Mouse (Mus musculus): ENCODE results near the gene Itgb2. TPM values are rescaled to one million over a fixed set of nuclear protein-coding genes. Genes with fewer than 3 reads are reported as not detected.

Gene Itgb2
- polyA plus RNA-seq, 1 experiment from 2014 or later, result 1.5 TPM

Other genes with a start within 250 kb of the Itgb2 start
- gene Adarb1, start 112.0 kb upstream of the Itgb2 start, polyA plus RNA-seq (2014; fragmentation: Nextera tagmentation; extraction: Ambion mirVana), result 13.4 and 15.4 TPM in 2 replicates
- gene Fam207a, start 14.5 kb upstream of the Itgb2 start, polyA plus RNA-seq (2014; fragmentation: Nextera tagmentation; extraction: Ambion mirVana), result 23.0 TPM in 2 replicates
- 128 and 133 TPM in 2 replicates for gene Pttg1ip, start 51.5 kb downstream of the Itgb2 start, polyA plus RNA-seq (2014; fragmentation: Nextera tagmentation; extraction: Ambion mirVana)
- gene Sumo3, start 75.8 kb downstream of the Itgb2 start, polyA plus RNA-seq (2014; fragmentation: Nextera tagmentation; extraction: Ambion mirVana), result 144 and 156 TPM in 2 replicates
- gene Gm49325, start 75.9 kb downstream of the Itgb2 start, polyA plus RNA-seq (2014; fragmentation: Nextera tagmentation; extraction: Ambion mirVana), result 2.9 TPM in 1 of 2 replicates, not detected in the other
- gene Ube2g2, start 92.0 kb downstream of the Itgb2 start, polyA plus RNA-seq (2014; fragmentation: Nextera tagmentation; extraction: Ambion mirVana), result 50.4 and 53.0 TPM in 2 replicates
- 0.09 TPM in 1 of 2 replicates, not detected in the other for gene Tspear, start 156.3 kb downstream of the Itgb2 start, polyA plus RNA-seq (2014; fragmentation: Nextera tagmentation; extraction: Ambion mirVana)
- not detected in 2 replicates for gene Gm19402, start 160.5 kb downstream of the Itgb2 start, polyA plus RNA-seq (2014; fragmentation: Nextera tagmentation; extraction: Ambion mirVana)
- gene Gm9508, start 167.0 kb downstream of the Itgb2 start, polyA plus RNA-seq (2014; fragmentation: Nextera tagmentation; extraction: Ambion mirVana), result not detected in 2 replicates
- gene Gm10272, start 176.4 kb downstream of the Itgb2 start, polyA plus RNA-seq (2014; fragmentation: Nextera tagmentation; extraction: Ambion mirVana), result not detected in 2 replicates
- gene Gm10024, start 181.2 kb downstream of the Itgb2 start, polyA plus RNA-seq (2014; fragmentation: Nextera tagmentation; extraction: Ambion mirVana), result not detected in 2 replicates
- gene Gm10142, start 185.6 kb downstream of the Itgb2 start, polyA plus RNA-seq (2014; fragmentation: Nextera tagmentation; extraction: Ambion mirVana), result not detected in 2 replicates
- gene Krtap12-1, start 190.3 kb downstream of the Itgb2 start, polyA plus RNA-seq (2014; fragmentation: Nextera tagmentation; extraction: Ambion mirVana), result not detected in 2 replicates
- not detected in 2 replicates for gene Gm10100, start 196.2 kb downstream of the Itgb2 start, polyA plus RNA-seq (2014; fragmentation: Nextera tagmentation; extraction: Ambion mirVana)
- gene Gm18596, start 212.4 kb downstream of the Itgb2 start, polyA plus RNA-seq (2014; fragmentation: Nextera tagmentation; extraction: Ambion mirVana), result not detected in 2 replicates
- gene Gm9736, start 221.1 kb downstream of the Itgb2 start, polyA plus RNA-seq (2014; fragmentation: Nextera tagmentation; extraction: Ambion mirVana), result not detected in 2 replicates
- not detected in 2 replicates for gene Gm3233, start 229.4 kb downstream of the Itgb2 start, polyA plus RNA-seq (2014; fragmentation: Nextera tagmentation; extraction: Ambion mirVana)
- gene Gm3238, start 241.1 kb downstream of the Itgb2 start, polyA plus RNA-seq (2014; fragmentation: Nextera tagmentation; extraction: Ambion mirVana), result not detected in 2 replicates
- not detected in 2 replicates for gene Gm7138, start 246.7 kb downstream of the Itgb2 start, polyA plus RNA-seq (2014; fragmentation: Nextera tagmentation; extraction: Ambion mirVana)